Mouse (Mus musculus) bone marrow, adult 2 months (tissue): Measurements from ENCODE around the gene Actr10.

Experiments used
- CTCF ChIP-seq: fragments of 200-500 bp; IDR thresholded peaks from 2 replicates; pipeline ENCODE4 v1.5.1; 2011; ENCODE audit warnings: low read length, control low read depth; ENCODE audit not compliant: control insufficient read depth, insufficient read depth
- POLR2A ChIP-seq: fragments of 200-500 bp; IDR thresholded peaks from 2 replicates; pipeline ENCODE4 v1.6.1; 2011; ENCODE audit warnings: low read depth, mild to moderate bottlenecking, control low read depth, low read length, borderline replicate concordance; ENCODE audit not compliant: control insufficient read depth

DNA sequence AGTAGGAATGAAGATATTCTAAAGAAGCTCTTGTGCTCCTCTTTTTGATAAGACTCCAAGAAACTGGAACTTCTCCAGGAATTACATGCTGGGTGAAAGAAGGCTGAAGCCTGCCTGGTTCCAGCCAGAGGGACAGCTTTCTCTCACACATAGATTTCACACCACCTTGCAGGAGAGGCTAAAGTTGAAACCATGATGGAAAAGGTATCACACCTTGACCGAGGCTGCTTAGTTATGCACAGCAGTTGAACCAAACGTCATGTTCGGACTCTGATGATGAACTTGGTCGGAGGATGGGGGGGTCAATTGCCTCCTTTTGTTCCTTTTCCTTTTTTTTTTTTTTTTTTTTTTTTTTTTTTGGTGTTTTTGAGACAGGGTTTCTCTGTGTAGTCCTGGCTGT lies 36.2 kb downstream of the Actr10 start:
- TF ChIP-seq CTCF: no peak
- TF ChIP-seq POLR2A: no peak
